Mouse (Mus musculus) hindbrain, embryonic 13.5 days (tissue): ENCODE measurements at regions not wholly inside any gene's neighbourhood (a gene's known extent, or its start where the extent isn't known, plus 50 kb on each side); places are given as distances from the start of the nearest gene placed in this dataset.

Experiments used
- ATAC-seq: fragments of 200-750 bp; cut with Nextera tagmentation; 2 replicates; pipeline ENCODE4 v1.8.0; 2017; ENCODE audit warnings: moderate TSS enrichment; ENCODE audit not compliant: low FRiP score
- H3K27ac ChIP-seq: fragments of 300-500 bp; sonication (generic); 2 replicates; pipeline ENCODE4 v1.5.1; 2015; ENCODE audit warnings: inconsistent platforms, mild to moderate bottlenecking, moderate library complexity
- H3K27me3 ChIP-seq: fragments of 300-500 bp; sonication (generic); 2 replicates; pipeline ENCODE4 v1.6.1; 2015; ENCODE audit warnings: mild to moderate bottlenecking, inconsistent platforms
- H3K36me3 ChIP-seq: fragments of 300-500 bp; sonication (generic); 2 replicates; pipeline ENCODE4 v1.6.1; 2015; ENCODE audit warnings: mild to moderate bottlenecking, inconsistent platforms
- H3K4me1 ChIP-seq: fragments of 300-500 bp; sonication (generic); replicated peaks from 2 replicates; pipeline ENCODE4 v1.6.1; 2015; ENCODE audit warnings: inconsistent platforms
- H3K4me2 ChIP-seq: fragments of 300-500 bp; sonication (generic); 2 replicates; pipeline ENCODE4 v1.6.1; 2015; ENCODE audit warnings: inconsistent platforms, mild to moderate bottlenecking, moderate library complexity
- H3K4me3 ChIP-seq: fragments of 300-500 bp; sonication (generic); 2 replicates; pipeline ENCODE4 v1.5.1; 2015; ENCODE audit warnings: mild to moderate bottlenecking, inconsistent platforms
- H3K9ac ChIP-seq: fragments of 300-500 bp; sonication (generic); 2 replicates; pipeline ENCODE4 v1.6.1; 2015; ENCODE audit warnings: mild to moderate bottlenecking, inconsistent platforms
- H3K9me3 ChIP-seq: fragments of 300-500 bp; sonication (generic); 2 replicates; pipeline ENCODE4 v1.6.1; 2016; ENCODE audit warnings: inconsistent platforms
- WGBS: fragments of 180-500 bp; shearing (Covaris S2); methylation state at CpG from one replicate; pipeline ENCODE4 v1.1.7; 2015; 5-methylcytosine and 5-hydroxymethylcytosine counted together

DNA sequence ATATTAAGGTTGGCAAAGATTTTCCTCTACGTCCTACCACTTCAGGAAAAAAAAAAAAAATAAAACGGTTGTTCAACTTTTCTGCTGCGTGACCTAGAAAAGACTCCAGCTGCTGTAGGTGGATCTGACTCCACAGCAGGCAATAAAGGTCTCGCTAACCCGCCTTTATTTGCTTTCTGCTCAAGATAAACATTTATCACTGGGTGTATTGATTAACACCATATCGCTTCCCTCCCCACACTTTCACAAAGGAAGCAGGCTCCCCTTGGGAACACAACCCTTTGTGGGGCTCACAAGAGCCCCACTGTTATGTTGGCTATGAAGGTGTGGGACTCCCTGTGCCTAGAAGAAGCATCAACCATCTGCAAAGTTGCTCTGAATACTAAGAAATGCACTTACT, 85.1 kb downstream of the Foxa2 start:
- WGBS = 61% methylated on average over 6 of the region's 6 CpGs
- H3K36me3 ChIP-seq = no peaks in the 10 kb centered on the region
- no peak overlapping the region for H3K4me2 ChIP-seq
- no peaks in the 10 kb centered on the region for H3K9me3 ChIP-seq
- H3K4me1 ChIP-seq = no peaks in the 10 kb centered on the region
- no peak overlapping the region for H3K27ac ChIP-seq
- no peak overlapping the region for H3K4me3 ChIP-seq
- no peak for ATAC-seq
- H3K27me3 ChIP-seq = peaks cover 9% of the 10 kb centered on the region; the same call in 1 of the 2 replicates
- H3K9ac ChIP-seq = no peak overlapping the region

DNA sequence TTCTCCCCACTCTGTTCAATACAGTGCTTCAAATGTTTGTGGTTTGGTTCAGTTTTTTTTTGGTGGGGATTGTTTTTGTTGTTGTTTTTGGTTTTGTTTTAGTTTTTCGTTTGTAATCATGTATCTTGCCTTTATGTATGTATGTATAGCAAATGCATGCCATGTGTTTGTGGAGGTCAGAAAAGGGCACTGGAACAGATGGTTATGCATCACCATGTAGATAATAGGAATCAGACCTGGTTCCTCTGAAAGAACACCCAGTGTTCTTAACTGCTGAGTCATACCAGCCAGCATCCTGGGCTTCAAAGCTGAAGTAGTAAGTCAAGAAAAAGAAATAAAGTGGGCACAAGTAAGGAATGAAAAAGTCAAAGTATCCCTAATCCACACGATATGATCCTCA, 92.6 kb downstream of the Foxa2 start:
- no peak for ATAC-seq

GRCm38 (mm10) chr2:147951233-147951632, 95.5 kb downstream of the Foxa2 start:
- Histone ChIP-seq H3K4me1 (no peaks in the 10 kb centered on the region), H3K27ac (no peak overlapping the region), H3K36me3 (no peaks in the 10 kb centered on the region), H3K9me3 (no peaks in the 10 kb centered on the region), H3K4me2 (no peak overlapping the region), H3K9ac (no peak overlapping the region), H3K27me3 (no peaks in the 10 kb centered on the region), H3K4me3 (no peak overlapping the region)
- 71% methylated on average over 5 of the region's 5 CpGs for WGBS
- no peak for ATAC-seq

More for the DNA sequence above, 92.6 kb downstream of the Foxa2 start:
- H3K27ac ChIP-seq = no peak overlapping the region
- no peak overlapping the region for H3K4me3 ChIP-seq
- no peak overlapping the region for H3K9ac ChIP-seq
- no peaks in the 10 kb centered on the region for H3K27me3 ChIP-seq
- no peak overlapping the region for H3K4me2 ChIP-seq
- no peaks in the 10 kb centered on the region for H3K4me1 ChIP-seq
- no peaks in the 10 kb centered on the region for H3K9me3 ChIP-seq
- no peaks in the 10 kb centered on the region for H3K36me3 ChIP-seq
- WGBS = 76% methylated on average over 2 of the region's 2 CpGs

- H3K36me3 ChIP-seq = no peaks in the 10 kb centered on the region
- ATAC-seq = no peak
- no peak overlapping the region for H3K4me3 ChIP-seq
- H3K4me2 ChIP-seq = no peak overlapping the region
- 85% methylated on average over 7 of the region's 7 CpGs for WGBS
- H3K4me1 ChIP-seq = no peaks in the 10 kb centered on the region
- no peak overlapping the region for H3K9ac ChIP-seq
- no peaks in the 10 kb centered on the region for H3K9me3 ChIP-seq
- H3K27ac ChIP-seq = no peak overlapping the region
- H3K27me3 ChIP-seq = no peaks in the 10 kb centered on the region
These were observed 102.4 kb downstream of the Foxa2 start for GRCm38 (mm10) chr2:147944171-147945040.

- Histone ChIP-seq H3K4me1 (no peaks in the 10 kb centered on the region), H3K36me3 (no peaks in the 10 kb centered on the region), H3K27ac (no peak overlapping the region), H3K4me2 (no peak overlapping the region), H3K9me3 (no peaks in the 10 kb centered on the region), H3K9ac (no peak overlapping the region), H3K27me3 (no peaks in the 10 kb centered on the region), H3K4me3 (no peak overlapping the region)
- ATAC-seq = no peak
- WGBS = 75% methylated on average over 4 of the region's 4 CpGs
These were observed 104.2 kb downstream of the Foxa2 start for GRCm38 (mm10) chr2:147942591-147942990.

GRCm38 (mm10) chr2:147941319-147941718, 105.5 kb downstream of the Foxa2 start:
- no peak for ATAC-seq

GRCm38 (mm10) chr2:147932494-147932893, 114.3 kb downstream of the Foxa2 start:
- Histone ChIP-seq H3K4me2 (no peak overlapping the region), H3K4me1 (no peaks in the 10 kb centered on the region), H3K9ac (no peak overlapping the region), H3K27me3 (0 out of 2 replicates have a peak, but pooled peaks cover 8% of the 10 kb centered on the region), H3K4me3 (no peak overlapping the region), H3K27ac (no peak overlapping the region), H3K36me3 (no peaks in the 10 kb centered on the region), H3K9me3 (peaks cover 6% of the 10 kb centered on the region; the same call in 1 of the 2 replicates)
- no peak for ATAC-seq
- 85% methylated on average over 2 of the region's 2 CpGs for whole genome bisulfite sequencing

More at GRCm38 (mm10) chr2:147941319-147941718, 105.5 kb downstream of the Foxa2 start:
- Histone ChIP-seq H3K9ac (no peak overlapping the region), H3K4me3 (no peak overlapping the region), H3K4me2 (no peak overlapping the region), H3K27me3 (no peaks in the 10 kb centered on the region), H3K36me3 (no peaks in the 10 kb centered on the region), H3K9me3 (peaks cover 5% of the 10 kb centered on the region; the same call in 1 of the 2 replicates), H3K27ac (no peak overlapping the region), H3K4me1 (no peaks in the 10 kb centered on the region)
- 27% methylated on average over 4 of the region's 4 CpGs for WGBS

DNA sequence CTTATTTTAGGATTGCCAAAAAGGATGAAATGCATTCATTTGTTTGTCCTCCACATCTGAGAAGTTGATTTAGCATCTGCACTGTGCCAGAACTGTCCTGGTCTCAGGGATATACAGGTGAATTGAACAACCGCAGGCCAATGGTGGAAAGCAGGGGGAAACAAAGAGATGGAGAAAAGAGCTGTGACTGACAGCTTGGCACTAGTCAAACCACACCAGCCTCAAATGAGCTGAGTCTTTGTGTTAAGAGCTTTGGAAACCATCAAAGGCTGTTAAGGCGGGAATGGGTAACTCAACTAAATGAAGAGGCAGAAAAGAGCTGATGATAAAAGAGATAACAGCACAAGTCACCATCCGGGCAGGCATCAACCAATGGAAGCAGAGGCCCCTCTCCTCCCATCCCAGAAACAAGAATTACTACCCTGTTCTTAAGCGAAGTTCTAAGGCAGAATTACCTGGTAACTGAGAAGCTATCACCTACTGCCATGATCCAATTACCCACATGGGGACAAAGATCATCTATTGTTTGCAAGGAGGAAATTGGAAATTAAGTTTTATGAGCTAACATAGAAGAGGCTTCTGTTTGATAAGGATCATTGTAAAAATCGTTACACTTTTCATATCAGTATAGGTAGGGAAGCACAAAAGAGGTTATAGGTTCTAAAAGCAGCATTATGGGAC, 117.6 kb downstream of the Foxa2 start:
- ATAC-seq = no peak
- no peak overlapping the region for H3K4me2 ChIP-seq
- H3K9ac ChIP-seq = no peak overlapping the region
- no peaks in the 10 kb centered on the region for H3K4me1 ChIP-seq
- H3K9me3 ChIP-seq = no peaks in the 10 kb centered on the region
- 0 out of 2 replicates have a peak, but pooled peaks cover 8% of the 10 kb centered on the region for H3K27me3 ChIP-seq
- no peak overlapping the region for H3K27ac ChIP-seq
- no peaks in the 10 kb centered on the region for H3K36me3 ChIP-seq
- no peak overlapping the region for H3K4me3 ChIP-seq
- WGBS = 74% methylated on average over 5 of the region's 5 CpGs

DNA sequence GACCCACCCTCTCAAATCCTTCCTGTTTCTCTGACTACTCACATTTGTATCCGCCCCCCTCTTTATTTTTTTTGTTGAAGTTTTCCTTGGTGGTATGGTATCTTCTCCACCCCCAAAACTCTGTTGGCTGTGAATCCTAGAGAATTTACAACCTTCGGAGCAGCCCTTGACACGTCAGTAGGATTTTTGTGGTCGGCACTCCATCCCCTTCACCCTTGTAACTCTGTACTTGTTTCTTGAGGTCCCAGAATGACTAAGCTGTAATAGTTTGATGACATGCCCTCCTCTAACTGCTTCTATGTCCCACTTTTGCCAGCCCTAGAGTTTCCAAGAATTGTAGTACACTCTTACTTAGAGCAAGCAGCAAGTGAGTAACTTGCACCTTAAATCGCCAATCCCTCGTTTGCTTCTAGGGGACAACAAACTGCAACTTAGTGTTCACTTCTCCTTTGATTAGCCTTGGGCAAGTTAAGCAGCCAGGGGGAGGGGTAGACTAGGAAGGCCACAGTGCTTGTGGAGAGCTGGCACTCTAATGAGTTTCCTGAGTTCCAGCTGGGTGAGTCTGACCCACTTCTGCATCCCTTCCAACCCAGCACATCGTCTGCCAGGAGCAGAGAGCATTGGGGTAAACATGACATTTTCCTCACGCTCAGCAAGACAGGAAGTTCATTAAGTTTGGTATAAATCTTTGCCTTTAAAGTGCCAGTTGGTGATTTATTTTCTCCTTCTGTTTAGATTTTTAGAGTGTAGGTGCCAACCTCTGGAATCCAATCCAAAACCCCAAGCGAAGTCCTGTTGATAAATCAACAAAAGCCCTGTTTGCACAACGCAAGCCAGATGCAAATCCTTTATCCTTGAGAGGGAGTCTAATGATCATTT, 118.7 kb downstream of the Foxa2 start:
- no peak for ATAC-seq
- Histone ChIP-seq H3K36me3 (no peaks in the 10 kb centered on the region), H3K4me2 (no peak overlapping the region), H3K9ac (no peak overlapping the region), H3K27me3 (0 out of 2 replicates have a peak, but pooled peaks cover 8% of the 10 kb centered on the region), H3K27ac (no peak overlapping the region), H3K9me3 (no peaks in the 10 kb centered on the region), H3K4me1 (no peaks in the 10 kb centered on the region), H3K4me3 (no peak overlapping the region)
- WGBS = 73% methylated on average over 10 of the region's 10 CpGs

- Histone ChIP-seq H3K4me1 (no peaks in the 10 kb centered on the region), H3K4me3 (no peak overlapping the region), H3K36me3 (no peaks in the 10 kb centered on the region), H3K4me2 (no peak overlapping the region), H3K27me3 (0 out of 2 replicates have a peak, but pooled peaks cover 8% of the 10 kb centered on the region), H3K9me3 (no peaks in the 10 kb centered on the region), H3K9ac (no peak overlapping the region), H3K27ac (no peak overlapping the region)
- no peak for ATAC-seq
- WGBS = 90% methylated on average over 3 of the region's 3 CpGs
These were observed 119.9 kb downstream of the Foxa2 start for GRCm38 (mm10) chr2:147926861-147927260.

- 19% methylated on average over 6 of the region's 6 CpGs for WGBS
- Histone ChIP-seq H3K9ac (no peak overlapping the region), H3K4me3 (no peak overlapping the region), H3K9me3 (no peaks in the 10 kb centered on the region), H3K27ac (no peak overlapping the region), H3K27me3 (peaks cover 98% of the 10 kb centered on the region), H3K4me1 (peaks cover 24% of the 10 kb centered on the region), H3K36me3 (no peaks in the 10 kb centered on the region), H3K4me2 (no peak overlapping the region)
- no peak for ATAC-seq
These were observed 139.4 kb downstream of the Foxa2 start for GRCm38 (mm10) chr2:147907341-147907740.
